Mouse (Mus musculus): ENCODE measurements around the gene Anln.
A peak's percentile ranks its signal among the peaks of the same experiment; 100 is the strongest.
"Not testable (repeated sequence)": the region's sequence is repeated elsewhere in the genome, so short reads cannot be mapped to it uniquely, and the experiment has no call there.

The Anln gene

DNA sequence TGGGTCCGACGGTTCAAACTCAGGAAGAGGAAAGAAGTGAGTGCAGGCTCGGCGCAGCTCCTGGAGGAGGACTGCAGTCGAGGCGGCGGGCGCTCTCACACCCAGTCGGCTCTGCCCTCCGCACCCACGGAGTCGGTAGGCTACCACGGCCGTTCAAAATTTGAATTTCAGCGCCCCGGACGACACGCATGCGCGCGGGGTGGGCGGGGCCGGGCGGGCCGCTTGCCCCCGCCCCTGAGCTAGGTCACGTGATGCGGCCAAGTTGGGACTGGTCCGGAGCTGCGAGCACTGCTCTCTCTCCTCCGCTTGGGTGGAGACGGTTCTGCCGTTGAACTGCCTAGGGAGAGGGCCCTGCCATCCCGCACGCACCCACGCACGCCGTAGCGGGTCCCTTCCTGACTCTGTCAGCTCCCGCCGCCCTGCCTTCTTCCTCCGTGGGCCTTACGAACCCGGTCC lies at the start of gene Anln:
Gene Anln (minus strand): TSS at position 168 of the 456 bp plus-strand sequence.
- DNase-seq (ENCODE audit: low read depth): peak; percentile 96

GRCm38 (mm10) chr9:22434101-22434500 lies 45.1 kb upstream of the Anln start:
- DNase-seq (ENCODE audit: low read depth): no peak

- DNase-seq (ENCODE audit: low read depth): no peak
Observed at GRCm38 (mm10) chr9:22433221-22433620, 44.2 kb upstream of the Anln start.

DNA sequence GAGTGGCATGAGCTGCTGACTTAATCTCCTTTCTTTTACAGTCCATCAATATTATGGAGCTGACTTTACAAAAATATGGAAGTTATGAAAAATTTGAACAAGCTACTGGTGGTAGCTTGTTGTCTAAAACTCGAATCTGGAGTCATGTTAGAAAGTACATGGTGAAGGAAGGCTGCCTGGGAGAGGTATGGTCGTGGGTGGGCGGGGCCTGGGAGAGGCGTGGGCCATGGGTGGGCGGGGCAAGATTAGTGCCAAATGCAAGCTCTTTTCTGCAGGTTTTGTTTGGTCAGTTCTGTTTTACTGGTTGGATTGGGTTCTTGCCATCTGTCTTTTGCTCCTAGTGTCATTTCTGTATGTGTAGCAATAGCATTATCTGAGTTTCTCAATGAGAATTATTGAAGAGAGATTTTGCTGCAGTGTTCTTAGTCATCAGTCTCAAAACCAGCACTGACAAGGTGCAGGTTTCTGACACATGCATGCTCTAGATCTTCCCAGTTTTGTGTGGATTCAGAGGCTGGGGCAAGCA lies 41.4 kb upstream of the Anln start:
- peak; percentile 13 for DNase-seq (ENCODE audit: low read depth)

DNA sequence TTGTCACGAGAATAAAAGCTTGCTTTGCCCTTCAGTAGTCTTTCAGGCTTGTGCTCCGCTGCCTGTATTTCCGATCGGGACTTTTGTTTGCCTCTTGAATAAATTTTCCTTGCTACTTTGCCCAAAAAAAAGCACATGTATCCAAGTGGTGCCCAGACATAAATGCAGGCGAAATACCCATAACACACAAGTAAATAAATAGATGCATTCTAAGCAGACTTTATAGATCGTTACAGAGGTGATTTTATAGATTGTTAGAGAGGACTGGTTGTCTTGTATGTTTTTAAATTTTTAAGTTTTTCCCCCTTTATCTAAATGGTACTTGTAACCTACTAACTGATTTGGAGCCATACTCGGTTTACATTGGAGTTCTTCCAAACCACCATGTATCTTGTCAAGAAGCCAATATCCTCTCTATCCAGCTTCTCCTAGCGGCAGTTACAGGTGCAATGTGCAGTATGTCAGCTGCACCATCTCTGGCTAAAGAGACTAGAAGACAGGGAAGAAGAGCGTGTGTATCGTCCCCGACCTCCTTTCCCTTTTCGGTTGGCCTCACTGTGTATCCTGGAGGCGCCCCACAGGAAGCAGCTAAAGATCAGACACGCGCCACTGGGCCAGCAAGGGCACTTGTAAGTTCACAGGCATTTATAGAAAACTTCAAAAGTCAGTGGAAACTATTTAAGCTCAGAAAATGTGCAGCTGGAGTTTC lies 40.7 kb upstream of the Anln start:
- DNase-seq (ENCODE audit: low read depth): peak; percentile 29

DNA sequence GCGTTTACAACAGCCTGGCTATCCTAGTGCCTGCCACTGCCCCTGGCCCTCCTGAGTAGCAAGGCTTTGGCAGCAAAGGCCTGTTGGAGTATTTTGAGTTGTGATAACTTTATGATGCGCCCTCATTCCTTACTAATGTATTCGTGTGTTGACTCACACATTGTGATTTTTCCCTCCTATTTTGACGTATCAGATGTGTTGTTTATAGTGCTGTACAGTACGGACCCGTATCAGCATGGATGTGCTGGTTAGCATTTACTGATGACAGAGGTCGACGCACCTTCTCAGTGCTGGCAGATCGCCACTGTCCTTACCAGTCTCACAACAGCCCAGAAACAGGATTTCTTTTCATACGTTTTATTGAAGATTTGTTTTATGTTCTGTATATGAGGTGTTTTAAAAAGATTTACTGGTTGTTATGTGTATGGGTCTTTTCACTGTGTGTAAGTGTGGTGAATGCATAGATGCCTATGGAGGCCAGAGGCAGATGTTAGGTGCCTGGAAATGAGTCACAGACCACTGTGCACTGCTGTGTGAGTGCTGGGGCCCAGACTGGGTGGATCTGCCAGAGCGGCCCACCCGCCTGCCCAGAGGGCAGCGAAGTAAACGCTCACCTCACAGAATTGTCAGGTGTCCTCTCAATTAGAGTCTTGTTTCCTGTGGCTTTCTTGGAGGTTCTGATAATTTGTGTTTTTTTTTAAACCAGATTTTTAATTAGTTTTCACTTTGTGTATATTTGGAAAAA lies 39.9 kb upstream of the Anln start:
- DNase-seq (ENCODE audit: low read depth): no peak

DNA sequence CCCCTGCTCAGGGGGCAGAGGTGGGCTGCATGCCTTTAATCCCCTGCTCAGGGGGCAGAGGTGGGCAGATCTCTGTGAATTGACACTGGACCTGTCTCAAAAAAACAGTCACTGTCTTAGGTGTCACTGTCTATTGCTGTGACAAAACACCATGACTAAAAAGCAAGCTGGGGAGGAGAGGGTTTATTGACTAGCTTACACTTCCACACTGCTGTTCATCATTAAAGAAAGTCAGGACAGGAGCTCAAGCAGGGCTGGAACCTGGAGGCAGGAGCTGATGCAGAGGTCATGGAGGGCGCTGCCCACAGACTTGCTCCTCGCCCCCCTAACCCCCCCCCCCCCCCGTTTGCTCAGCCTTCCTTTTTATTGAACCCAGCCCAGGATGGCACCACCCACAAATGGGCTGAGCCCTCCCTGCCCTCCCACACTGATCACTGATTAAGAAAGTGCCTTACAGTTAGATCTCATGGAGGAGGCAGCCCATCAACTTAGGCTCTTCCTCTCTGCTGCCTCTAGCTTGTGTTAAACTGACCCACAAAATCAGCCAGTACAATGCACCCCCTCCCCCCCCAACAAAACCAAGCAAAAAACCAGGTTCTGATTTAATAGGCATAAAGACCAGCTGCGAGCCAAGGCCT lies 39.2 kb upstream of the Anln start:
- no peak for DNase-seq (ENCODE audit: low read depth)

DNA sequence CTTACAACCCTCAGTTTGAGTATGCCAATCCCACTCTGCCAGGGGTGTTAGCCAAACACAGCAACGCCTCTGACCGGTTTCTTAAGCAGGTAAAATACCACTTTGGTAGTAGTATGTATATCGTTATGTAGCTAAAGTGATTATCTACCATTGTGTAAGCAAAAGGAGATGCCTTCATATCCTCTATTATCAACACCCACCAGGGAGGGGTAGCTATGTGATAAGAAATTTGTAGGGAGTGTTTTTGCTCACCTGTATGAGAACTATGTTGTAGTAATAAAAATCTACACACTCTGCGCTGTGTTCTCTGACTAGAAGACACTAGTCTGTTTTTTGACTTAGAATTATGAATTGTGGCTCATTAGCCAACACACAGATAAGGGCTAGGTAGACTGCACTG lies 35.7 kb upstream of the Anln start:
- DNase-seq (ENCODE audit: low read depth): no peak

GRCm38 (mm10) chr9:22424196-22424595 lies 35.2 kb upstream of the Anln start:
- DNase-seq (ENCODE audit: low read depth): no peak

DNA sequence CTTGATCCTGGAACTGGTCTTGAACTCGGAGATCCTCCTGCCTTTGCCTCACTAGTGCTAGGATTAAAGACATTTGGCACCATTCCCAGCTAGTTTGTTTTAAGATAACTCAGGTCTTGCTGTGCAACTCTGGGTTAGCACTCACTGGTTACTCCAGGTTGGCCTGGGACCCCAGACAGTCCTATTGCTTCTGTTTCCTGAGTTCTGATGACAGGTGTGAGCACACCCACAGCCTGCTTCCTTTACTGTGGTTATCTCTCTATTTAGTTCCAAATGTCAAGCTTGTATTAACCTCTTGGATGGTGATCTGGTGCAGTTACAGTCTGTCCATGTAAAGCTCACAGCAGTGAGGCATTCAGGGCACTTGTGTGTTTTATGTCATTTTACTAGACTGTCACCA lies 34.5 kb upstream of the Anln start:
- no peak for DNase-seq (ENCODE audit: low read depth)

DNA sequence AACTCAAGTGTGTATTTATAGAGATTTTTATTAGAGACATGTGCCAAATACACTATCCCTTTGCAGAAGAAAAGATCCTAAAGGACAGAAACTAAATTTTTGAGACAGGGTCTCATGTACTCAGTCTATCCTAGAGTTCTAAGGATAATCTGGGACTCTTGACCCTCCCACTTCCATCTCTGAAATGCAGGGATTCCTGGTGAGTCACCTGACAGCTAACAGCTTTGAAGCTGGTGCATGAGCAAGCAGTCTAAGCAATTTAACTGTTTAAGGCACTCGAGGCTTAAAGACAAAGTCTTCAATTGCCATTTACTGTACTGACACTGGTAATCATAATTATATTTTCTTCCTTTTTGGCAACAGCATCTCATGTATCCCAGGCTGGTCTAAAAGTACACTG lies 33.6 kb upstream of the Anln start:
- DNase-seq (ENCODE audit: low read depth): peak; percentile 35

DNA sequence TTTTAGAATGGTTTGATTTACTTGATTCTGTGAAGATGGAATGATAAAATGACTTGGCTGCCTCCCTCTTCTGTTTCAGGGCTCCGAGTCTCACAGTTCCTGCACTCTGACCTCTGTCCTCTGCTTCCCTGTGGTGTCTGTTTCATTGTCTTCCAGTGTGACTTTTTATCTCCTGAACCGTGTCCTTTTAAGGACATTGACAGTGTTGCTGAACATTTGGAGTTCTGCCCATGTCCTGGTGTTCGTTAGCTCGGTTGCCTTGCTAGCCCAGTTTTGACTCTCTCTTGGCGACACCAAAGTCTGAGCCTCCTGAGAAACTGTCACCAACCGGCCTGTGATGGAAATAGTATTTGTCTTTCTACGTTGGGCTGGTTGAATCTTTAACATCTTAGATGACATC lies 31.5 kb upstream of the Anln start:
- DNase-seq (ENCODE audit: low read depth): no peak

- no peak for DNase-seq (ENCODE audit: low read depth)
Observed at GRCm38 (mm10) chr9:22419877-22420276, 30.9 kb upstream of the Anln start.

GRCm38 (mm10) chr9:22417547-22417946 lies 28.6 kb upstream of the Anln start:
- DNase-seq (ENCODE audit: low read depth): no peak

- no peak for DNase-seq (ENCODE audit: low read depth)
Observed at GRCm38 (mm10) chr9:22416187-22416586, 27.2 kb upstream of the Anln start.

- peak; percentile 96 for DNase-seq (ENCODE audit: low read depth)
Observed at GRCm38 (mm10) chr9:22411002-22411857, 22.2 kb upstream of the Anln start, which contains the start of gene 9530077C05Rik. Gene 9530077C05Rik (plus strand): TSS chr9:22411513.

DNA sequence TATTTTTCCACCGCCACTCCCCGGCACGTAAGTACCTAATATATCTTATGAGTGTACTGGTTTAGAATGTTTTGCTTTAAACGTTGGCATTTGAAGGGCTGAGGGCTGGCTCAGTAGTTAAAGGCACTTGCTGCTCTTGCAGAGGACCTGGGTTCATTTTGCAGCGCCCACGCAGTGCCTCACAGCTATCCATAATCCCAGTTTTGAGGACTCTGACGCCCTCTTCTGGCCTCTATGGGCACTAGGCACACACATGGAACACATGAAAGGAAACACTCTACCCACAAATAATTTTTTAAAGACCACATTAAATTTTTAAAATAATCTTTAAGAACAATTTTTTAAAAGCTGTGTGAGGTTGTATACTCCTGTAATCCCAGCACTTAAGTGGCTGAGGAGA lies 20.5 kb upstream of the Anln start:
- DNase-seq (ENCODE audit: low read depth): no peak

DNA sequence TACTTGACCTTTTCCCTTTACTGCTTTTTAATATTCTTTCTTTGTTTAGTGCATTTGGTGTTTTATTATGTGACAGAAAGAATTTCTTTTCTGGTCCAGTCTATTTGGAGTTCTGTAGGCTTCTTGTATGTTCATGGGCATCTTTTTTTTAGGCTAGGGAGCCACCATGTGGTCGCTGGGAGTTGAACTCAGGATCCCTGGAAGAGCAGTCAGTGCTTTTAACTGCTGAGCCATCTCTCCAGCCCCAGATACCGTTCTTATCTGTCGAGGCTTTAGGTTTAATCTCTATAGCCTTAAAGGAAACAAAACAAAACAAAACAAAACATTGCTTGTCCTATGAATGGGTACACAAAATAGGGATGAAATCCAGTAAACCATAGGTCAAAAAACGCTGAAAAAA lies 19.4 kb upstream of the Anln start:
- peak; percentile 63 for DNase-seq (ENCODE audit: low read depth)

DNA sequence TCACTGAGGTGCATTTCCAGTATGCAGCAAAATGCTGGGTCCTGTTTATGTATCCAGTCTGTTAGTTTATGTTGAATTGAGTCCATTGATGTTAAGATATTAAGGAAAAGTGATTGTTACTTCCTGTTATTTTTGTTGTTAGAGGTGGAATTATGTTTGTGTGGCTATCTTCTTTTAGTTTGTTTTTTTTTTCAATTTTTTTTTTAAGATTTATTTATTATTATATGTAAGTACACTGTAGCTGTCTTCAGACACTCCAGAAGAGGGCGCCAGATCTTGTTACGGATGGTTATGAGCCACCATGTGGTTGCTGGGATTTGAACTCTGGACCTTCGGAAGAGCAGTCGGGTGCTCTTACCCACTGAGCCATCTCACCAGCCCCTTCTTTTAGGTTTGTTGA lies 18.6 kb upstream of the Anln start:
- not testable (repeated sequence) for DNase-seq (ENCODE audit: low read depth)

GRCm38 (mm10) chr9:22405414-22405813 lies 16.4 kb upstream of the Anln start:
- DNase-seq (ENCODE audit: low read depth): no peak

- DNase-seq (ENCODE audit: low read depth): not testable (repeated sequence)
Observed at GRCm38 (mm10) chr9:22403501-22403900, 14.5 kb upstream of the Anln start.

DNA sequence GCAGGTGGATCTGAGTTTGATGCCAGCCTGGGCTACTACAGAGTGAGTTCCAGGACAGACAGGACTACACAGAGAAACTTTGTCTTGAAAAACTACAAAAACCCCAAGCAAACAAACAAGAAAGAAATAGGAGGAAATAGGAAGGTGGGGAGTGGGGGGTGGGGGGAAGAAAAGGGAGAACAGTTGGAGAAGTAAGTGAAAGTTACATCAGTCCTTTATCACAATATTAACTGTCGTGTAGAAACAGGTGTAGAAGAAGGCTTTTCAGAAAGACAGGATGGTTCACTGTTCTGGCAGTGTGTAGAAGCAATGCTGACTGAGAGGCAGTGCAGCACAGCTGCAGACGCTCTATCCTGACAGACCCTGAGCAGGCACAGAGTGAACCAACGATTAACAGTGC lies 14.0 kb upstream of the Anln start:
- DNase-seq (ENCODE audit: low read depth): no peak
